Mouse (Mus musculus) CH12.LX (cell line): ENCODE results near the gene Cramp1l. TPM values are rescaled to one million over a fixed set of nuclear protein-coding genes. Genes with fewer than 3 reads are reported as not detected.
A peak's percentile ranks its signal among the peaks of the same experiment; 100 is the strongest.

Experiments used
- DNase-seq: peaks from one replicate; pipeline ENCODE4 v3.0.0-alpha.2; 2013; ENCODE audit errors: extremely low read depth
- H3K27ac ChIP-seq: 2 replicates; pipeline ENCODE4 v1.5.1; 2012; ENCODE audit warnings: low read depth, mild to moderate bottlenecking, control low read depth, moderate library complexity; ENCODE audit not compliant: insufficient read depth
- H3K27me3 ChIP-seq: replicated peaks from 2 replicates; pipeline ENCODE3; 2012; ENCODE audit warnings: inconsistent platforms
- H3K36me3 ChIP-seq, 2 experiments: replicated peaks in 1 of 2; 2 replicates each; pipeline versions ENCODE3 to v1.6.1; 2012; ENCODE audit warnings: inconsistent platforms in 1 of 2, low read length in 1 of 2, mild to moderate bottlenecking in 1 of 2, mixed read lengths in 1 of 2, moderate library complexity in 1 of 2; ENCODE audit not compliant: control insufficient read depth in 1 of 2, insufficient read depth in 1 of 2
- H3K4me1 ChIP-seq, 2 experiments: 2 replicates each; pipeline ENCODE4 v1.6.1; 2012; ENCODE audit warnings: inconsistent platforms in 1 of 2, moderate library complexity in 1 of 2; ENCODE audit not compliant: insufficient read depth in 2 of 2, control insufficient read depth in 1 of 2
- H3K4me2 ChIP-seq: 2 replicates; pipeline ENCODE4 v1.6.1; 2012; ENCODE audit warnings: low read depth, mild to moderate bottlenecking, control low read depth; ENCODE audit not compliant: poor library complexity, insufficient read depth, severe bottlenecking
- H3K4me3 ChIP-seq, 3 experiments: fragments of 150-350 bp in 1 of 3; sonication (generic) in 1 of 3; replicated peaks in 1 of 3; 2 replicates each; pipeline versions ENCODE3 to v1.5.1; 2011 to 2012; ENCODE audit warnings: low read depth in 2 of 3, low read length in 2 of 3, mild to moderate bottlenecking in 2 of 3, moderate library complexity in 2 of 3, control low read depth in 1 of 3, improper control_type of control experiment in 1 of 3, inconsistent platforms in 1 of 3, mixed read lengths in 1 of 3; ENCODE audit not compliant: poor library complexity in 1 of 3
- H3K79me2 ChIP-seq: replicated peaks from 2 replicates; pipeline ENCODE4 v1.6.1; 2012; ENCODE audit warnings: mild to moderate bottlenecking, moderate library complexity; ENCODE audit not compliant: control insufficient read depth, poor library complexity, insufficient read depth, severe bottlenecking; ENCODE audit errors: extremely low read depth
- H3K9ac ChIP-seq: 2 replicates; pipeline ENCODE4 v1.6.1; 2012; ENCODE audit warnings: low read depth, mild to moderate bottlenecking, control low read depth, moderate library complexity; ENCODE audit not compliant: insufficient read depth
- H3K9me3 ChIP-seq: replicated peaks from 2 replicates; pipeline ENCODE3; 2012; ENCODE audit warnings: low read length, inconsistent platforms, mixed read lengths
- BHLHE40 ChIP-seq: IDR thresholded peaks from 2 replicates; pipeline ENCODE4 v1.6.1; 2011; ENCODE audit warnings: mild to moderate bottlenecking, low read depth, low read length, improper control_type of control experiment
- CHD1 ChIP-seq: IDR thresholded peaks from 2 replicates; pipeline ENCODE4 v1.6.1; 2012; ENCODE audit warnings: low read depth, low read length, improper control_type of control experiment, inconsistent platforms
- CHD2 ChIP-seq: IDR thresholded peaks from 2 replicates; pipeline ENCODE4 v1.6.1; 2011; ENCODE audit warnings: low read length, improper control_type of control experiment
- CTCF ChIP-seq, 2 experiments: IDR thresholded peaks in 1 of 2; conservative IDR thresholded peaks in 1 of 2; 2 replicates each; pipeline ENCODE4 v1.5.1; 2011 to 2012; ENCODE audit warnings: low read depth in 2 of 2, low read length in 2 of 2, improper control_type of control experiment in 1 of 2, inconsistent platforms in 1 of 2, mild to moderate bottlenecking in 1 of 2, moderate library complexity in 1 of 2
- E2F4 ChIP-seq: IDR thresholded peaks from 2 replicates; pipeline ENCODE4 v1.6.1; 2011; ENCODE audit warnings: low read depth, low read length, improper control_type of control experiment; ENCODE audit not compliant: insufficient replicate concordance
- ELF1 ChIP-seq: IDR thresholded peaks from 2 replicates; pipeline ENCODE4 v1.6.1; 2014; ENCODE audit warnings: low read depth, mild to moderate bottlenecking, inconsistent platforms, low read length, improper control_type of control experiment
- EP300 ChIP-seq: IDR thresholded peaks from 2 replicates; pipeline ENCODE4 v1.6.1; 2011; ENCODE audit warnings: low read length, improper control_type of control experiment
- GABPA ChIP-seq: IDR thresholded peaks from 2 replicates; pipeline ENCODE4 v1.6.1; 2012; ENCODE audit warnings: low read depth, low read length, improper control_type of control experiment, inconsistent platforms; ENCODE audit not compliant: insufficient replicate concordance
- IRF4 ChIP-seq: IDR thresholded peaks from 2 replicates; pipeline ENCODE4 v1.6.1; 2014; ENCODE audit warnings: low read depth, mild to moderate bottlenecking, inconsistent platforms, low read length, improper control_type of control experiment
- MAX ChIP-seq: IDR thresholded peaks from 2 replicates; pipeline ENCODE4 v1.6.1; 2011; ENCODE audit warnings: low read length, improper control_type of control experiment
- MAZ ChIP-seq: IDR thresholded peaks from 2 replicates; pipeline ENCODE4 v1.6.1; 2012; ENCODE audit warnings: low read depth, mild to moderate bottlenecking, inconsistent platforms, low read length, improper control_type of control experiment, moderate library complexity
- MEF2A ChIP-seq: IDR thresholded peaks from 2 replicates; pipeline ENCODE4 v1.6.1; 2014; ENCODE audit warnings: low read depth, mild to moderate bottlenecking, inconsistent platforms, low read length, improper control_type of control experiment, borderline replicate concordance
- MYC ChIP-seq: IDR thresholded peaks from 2 replicates; pipeline ENCODE4 v1.6.1; 2011; ENCODE audit warnings: low read depth, mild to moderate bottlenecking, improper control_type of control experiment, low read length
- NELFE ChIP-seq: IDR thresholded peaks from 2 replicates; pipeline ENCODE4 v1.6.1; 2011; ENCODE audit warnings: low read depth, low read length, improper control_type of control experiment
- NRF1 ChIP-seq: IDR thresholded peaks from 2 replicates; pipeline ENCODE4 v1.6.1; 2014; ENCODE audit warnings: low read depth, mild to moderate bottlenecking, inconsistent platforms, low read length, improper control_type of control experiment, moderate library complexity
- POLR2A ChIP-seq: IDR thresholded peaks from 2 replicates; pipeline ENCODE4 v1.6.1; 2011; ENCODE audit warnings: low read depth, mild to moderate bottlenecking, improper control_type of control experiment, low read length
- POLR2AphosphoS2 ChIP-seq: IDR thresholded peaks from 2 replicates; pipeline ENCODE4 v1.6.1; 2011; ENCODE audit warnings: low read depth, low read length, improper control_type of control experiment
- RAD21 ChIP-seq: IDR thresholded peaks from 2 replicates; pipeline ENCODE4 v1.6.1; 2011; ENCODE audit warnings: low read depth, mild to moderate bottlenecking, low read length, improper control_type of control experiment, moderate library complexity
- RCOR1 ChIP-seq: conservative IDR thresholded peaks from 2 replicates; pipeline ENCODE4 v1.6.1; 2012; ENCODE audit warnings: low read depth, mild to moderate bottlenecking, inconsistent platforms, low read length, improper control_type of control experiment
- SIN3A ChIP-seq: IDR thresholded peaks from 2 replicates; pipeline ENCODE4 v1.6.1; 2012; ENCODE audit warnings: low read length, improper control_type of control experiment, inconsistent platforms
- SMC3 ChIP-seq: IDR thresholded peaks from 2 replicates; pipeline ENCODE4 v1.6.1; 2011; ENCODE audit warnings: low read depth, low read length, improper control_type of control experiment
- TBP ChIP-seq: conservative IDR thresholded peaks from 2 replicates; pipeline ENCODE4 v1.6.1; 2011; ENCODE audit warnings: low read depth, low read length, improper control_type of control experiment
- TCF12 ChIP-seq: IDR thresholded peaks from 2 replicates; pipeline ENCODE4 v1.6.1; 2014; ENCODE audit warnings: low read depth, mild to moderate bottlenecking, inconsistent platforms, low read length, improper control_type of control experiment
- UBTF ChIP-seq: IDR thresholded peaks from 2 replicates; pipeline ENCODE4 v1.6.1; 2012; ENCODE audit warnings: low read depth, mild to moderate bottlenecking, inconsistent platforms, low read length, improper control_type of control experiment, moderate library complexity
- USF1 ChIP-seq: IDR thresholded peaks from 2 replicates; pipeline ENCODE4 v1.6.1; 2014; ENCODE audit warnings: low read depth, mild to moderate bottlenecking, inconsistent platforms, low read length, improper control_type of control experiment
- ZMIZ1 ChIP-seq: IDR thresholded peaks from 2 replicates; pipeline ENCODE4 v1.6.1; 2012; ENCODE audit warnings: low read depth, mild to moderate bottlenecking, inconsistent platforms, low read length, improper control_type of control experiment
- dilution Hi-C: fragments of 300-500 bp; cut with MboI; formaldehyde crosslinking; loops from 2 replicates; pipeline ENCODE4 v1.14.3; 2020; ENCODE audit warnings: low sequenced_read_pairs; ENCODE audit not compliant: extremely low pct_unique_long_range_greater_than_20kb, extremely low pct_ligation_motif_present
- in situ Hi-C: fragments of 300-500 bp; cut with MboI; formaldehyde crosslinking; loops from 3 replicates; pipeline ENCODE4 v1.14.3; 2019; ENCODE audit warnings: low sequenced_read_pairs, low pct_ligation_motif_present, low pct_unique_long_range_greater_than_20kb, mixed read lengths
- polyA plus RNA-seq: library from polyadenylated mRNA; unstranded; fragments of >175 nt; gene quantifications from 2 replicates; pipeline ENCODE4 v1.2.1, GENCODE M21; 2012; ENCODE audit warnings: low read depth; ENCODE audit not compliant: insufficient read length
- total RNA-seq, 2 experiments: library from RNA; depleted of rRNA; stranded (reverse); fragments of 300-350 nt in 1 of 2; fragments of >200 nt in 1 of 2; gene quantifications; 2 replicates each; pipeline ENCODE4 v1.2.3; 2012 to 2014

Cramp1l gene
- total and polyA plus RNA-seq, 3 experiments: 2.1 to 6.9 (median 4.3) TPM

DNA sequence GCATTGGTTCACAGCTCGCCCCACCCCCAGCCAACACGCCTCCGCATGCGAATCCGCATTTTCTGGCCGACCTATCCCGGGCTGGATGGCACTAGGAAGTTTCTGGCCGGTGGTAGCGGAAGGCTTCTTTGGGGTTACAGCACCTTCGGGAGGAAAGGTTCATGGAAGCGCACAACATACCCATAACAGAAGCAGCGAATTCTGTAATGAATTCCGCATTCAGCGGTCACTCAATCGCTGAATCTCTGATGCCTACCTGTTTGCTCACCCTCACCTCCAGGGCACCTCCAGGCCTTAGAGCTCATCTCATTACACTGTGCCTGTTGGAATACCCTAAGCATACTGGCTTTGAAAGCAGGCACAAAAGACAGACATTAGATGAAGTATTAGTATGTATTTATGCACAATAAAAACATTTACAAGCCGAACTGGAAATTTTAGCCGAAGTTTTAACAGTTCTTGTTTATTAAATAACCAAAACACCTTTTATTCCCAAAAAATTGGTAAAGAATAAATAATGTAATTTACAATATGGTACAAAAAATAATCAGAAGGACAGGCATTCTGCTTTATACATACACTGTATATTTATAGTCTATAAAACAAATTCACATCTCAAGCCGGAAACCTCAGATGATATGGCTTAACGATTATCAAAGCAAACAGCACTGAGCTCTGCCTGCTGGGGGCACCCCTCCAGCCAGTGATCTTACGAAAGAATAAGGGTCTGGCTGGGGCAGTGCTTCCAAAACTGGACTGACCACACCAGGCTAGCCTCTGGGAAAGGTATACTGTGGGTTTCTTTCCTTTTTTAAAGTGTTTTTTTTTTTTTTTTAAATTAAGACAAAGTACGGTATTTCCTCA is 54.5 kb downstream of the Cramp1l start:
- in situ Hi-C loops: no loop called here
- no peak overlapping the region for H3K27ac ChIP-seq
- peaks cover 35% of the 10 kb centered on the region for H3K79me2 ChIP-seq
- H3K36me3 ChIP-seq: peaks cover 34 to 60% of the 10 kb centered on the region in 2 experiments
- peaks cover 3 to 23% of the 10 kb centered on the region in 2 experiments for H3K4me1 ChIP-seq
- peak overlapping the region; percentile 51 to 93 (median 56) for H3K4me3 ChIP-seq
- H3K9me3 ChIP-seq: no peaks in the 10 kb centered on the region
- H3K4me2 ChIP-seq: peak overlapping the region; percentile 31
- TF ChIP-seq NELFE (peak; percentile 51; the same call in 1 of the 2 replicates), SMC3 (no peak), IRF4 (peak; percentile 26; the same call in 1 of the 2 replicates), RCOR1 (no peak), GABPA (no peak; the same call in 1 of the 2 replicates), MEF2A (no peak), CHD2 (no peak), SIN3A (no peak), EP300 (no peak), POLR2AphosphoS2 (no peak), ELF1 (peak; percentile 74), CHD1 (0 out of 2 replicates have a peak, but pooled peaks have one; percentile 28), UBTF (no peak), BHLHE40 (no peak), ZMIZ1 (no peak), USF1 (no peak), RAD21 (no peak), POLR2A (peak; percentile 62), MYC (no peak), E2F4 (no peak), MAX (peak; percentile 64), NRF1 (no peak; the same call in 1 of the 2 replicates), TCF12 (peak; percentile 17; the same call in 1 of the 2 replicates), CTCF (conservative IDR thresholded peaks at IDR 0.05 in 1 of 2, IDR thresholded peaks at IDR 0.05 in 1 of 2; ENCODE audit: low read depth in 2 of 2, low read length in 2 of 2) (no peak), MAZ (no peak), TBP (0 out of 2 replicates have a peak, but pooled peaks have one; percentile 36)
- peak overlapping the region; percentile 36; the same call in 1 of the 2 replicates for H3K9ac ChIP-seq
- no peaks in the 10 kb centered on the region for H3K27me3 ChIP-seq
- no peak for DNase-seq
- dilution Hi-C loops: no loop called here
